Mouse (Mus musculus): ENCODE data around the gene Tm9sf1.

DNA sequence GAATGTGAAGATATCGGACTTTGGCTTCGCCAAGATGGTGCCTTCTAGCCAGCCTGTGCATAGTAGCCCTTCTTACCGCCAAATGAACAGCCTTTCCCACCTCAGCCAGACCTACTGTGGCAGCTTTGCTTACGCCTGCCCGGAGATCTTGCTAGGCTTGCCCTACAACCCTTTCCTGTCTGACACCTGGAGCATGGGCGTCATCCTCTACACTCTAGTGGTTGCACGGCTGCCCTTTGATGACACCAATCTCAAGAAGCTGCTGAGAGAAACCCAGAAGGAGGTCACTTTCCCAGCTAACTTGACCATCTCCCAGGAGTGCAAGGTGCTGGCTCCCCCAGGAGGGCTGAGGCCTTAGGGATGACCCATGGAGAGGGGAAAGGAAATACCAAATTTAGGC, 7.9 kb upstream of the Tm9sf1 start:
- TF ChIP-seq CTCF (IDR thresholded peaks at IDR 0.05; ENCODE audit: control insufficient read depth, insufficient read depth, low read length), result no peak
- TF ChIP-seq POLR2A (IDR thresholded peaks at IDR 0.05; ENCODE audit: borderline replicate concordance, control insufficient read depth, low read depth, low read length), result no peak
